Comparison of ENCODE assay signal across 8 mouse cellular contexts in the genomic region with DNA sequence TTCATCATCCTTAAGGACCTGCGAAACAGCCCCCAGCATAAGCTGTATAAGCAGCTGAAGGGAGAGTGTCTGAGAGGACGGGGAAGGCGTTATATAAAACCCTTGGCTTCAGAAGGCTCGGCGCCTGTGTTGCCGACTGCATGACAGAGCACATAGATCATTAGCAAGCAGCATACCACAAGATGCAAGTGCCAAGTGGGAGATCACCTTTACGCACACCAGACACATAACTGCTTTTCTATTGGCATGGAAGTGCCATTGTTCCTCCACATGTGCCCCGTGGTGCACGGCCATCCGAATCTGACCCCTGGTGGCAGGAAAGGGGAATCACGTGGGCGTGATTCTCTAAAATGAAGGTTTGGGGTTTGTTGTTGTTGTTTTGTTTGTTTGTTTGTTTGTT. TPM values are rescaled to one million over a fixed set of nuclear protein-coding genes. Genes with fewer than 3 reads are reported as not detected.
DNase-seq lines count a peak whose midpoint lies in the region; ATAC-seq and TF ChIP-seq lines count a peak whose summit lies in the region.

No protein-coding gene starts in this region.

- H3K27me3 ChIP-seq in Patski, result no peaks in the 10 kb centered on the region
- no peaks in the 10 kb centered on the region for H3K27me3 ChIP-seq in forebrain, embryonic 11.5 days (ENCODE audit: control insufficient read depth, insufficient read depth, low read length)
- no peaks in the 10 kb centered on the region for H3K27me3 ChIP-seq in hindbrain, embryonic 16.5 days (replicated peaks; ENCODE audit: control insufficient read depth, insufficient read depth, low read length)

- in situ Hi-C loops in Patski (cut with MboI; ENCODE audit: low pct_unique_long_range_greater_than_20kb), result no loop called here

- peak; percentile 78 for TF ChIP-seq CTCF in Patski (IDR thresholded peaks at IDR 0.05)

- no peaks in the 10 kb centered on the region for H3K9me3 ChIP-seq in forebrain, embryonic 11.5 days (ENCODE audit: control insufficient read depth, low read length)
- H3K9me3 ChIP-seq in hindbrain, embryonic 16.5 days (ENCODE audit: control insufficient read depth, low read length), result no peaks in the 10 kb centered on the region

- H3K9ac ChIP-seq in forebrain, embryonic 11.5 days (ENCODE audit: low read length), result no peak overlapping the region
- no peak overlapping the region for H3K9ac ChIP-seq in hindbrain, embryonic 16.5 days (ENCODE audit: low read depth, low read length)

- no peaks in the 10 kb centered on the region for H3K36me3 ChIP-seq in forebrain, embryonic 11.5 days (ENCODE audit: control insufficient read depth, insufficient read depth, low read length)
- H3K36me3 ChIP-seq in hindbrain, embryonic 16.5 days (ENCODE audit: control insufficient read depth, insufficient read depth, low read length), result no peaks in the 10 kb centered on the region

- CTCF ChIA-PET in Patski (lab: Charles Lee), result interaction anchor here (4.1 kb wide), 1 partner anchor 192 kb away, joined by 34 read pairs; no protein-coding TSS in a partner anchor

- H3K27ac ChIP-seq in forebrain, embryonic 11.5 days (ENCODE audit: low read depth, low read length), result no peak overlapping the region
- no peak overlapping the region for H3K27ac ChIP-seq in hindbrain, embryonic 16.5 days (ENCODE audit: low read depth, low read length)

- POLR2A ChIA-PET in Patski (lab: Charles Lee), result no interaction called here

- no peak overlapping the region for H3K4me3 ChIP-seq in forebrain, embryonic 11.5 days (ENCODE audit: low read depth, low read length)
- no peak overlapping the region for H3K4me3 ChIP-seq in hindbrain, embryonic 16.5 days (ENCODE audit: low read length)

- DNase-seq in left cerebral cortex, postnatal 4 days, result peak; percentile 44
- no peak for DNase-seq in left cerebral cortex, postnatal 36 days (ENCODE audit: low spot score in 2 of 2)
- DNase-seq in Patski (ENCODE audit: low read depth, low spot score), result no peak
- peak; percentile 61 for DNase-seq in forebrain, embryonic 11.5 days (ENCODE audit: low spot score)
- DNase-seq in lung, postnatal 4 days, result peak; percentile 31 to 49
- DNase-seq in thymus, postnatal 25 days, result peak; percentile 11
- DNase-seq in layer of hippocampus, postnatal 14 days (ENCODE audit: low spot score in 2 of 2), result no peak

- H3K4me2 ChIP-seq in forebrain, embryonic 11.5 days (ENCODE audit: low read depth, low read length, severe bottlenecking), result no peak overlapping the region
- H3K4me2 ChIP-seq in hindbrain, embryonic 16.5 days (ENCODE audit: low read length), result peak overlapping the region; percentile 38

- no peak for ATAC-seq in Patski
- ATAC-seq in forebrain, embryonic 11.5 days (replicated peaks; ENCODE audit: low FRiP score), result peak; percentile 60; the same call in 1 of the 2 replicates
- 0 out of 2 replicates have a peak, but pooled peaks have one; percentile 42 for ATAC-seq in hindbrain, embryonic 16.5 days

- no peaks in the 10 kb centered on the region for H3K4me1 ChIP-seq in forebrain, embryonic 11.5 days (replicated peaks; ENCODE audit: control insufficient read depth, insufficient read depth, low read length)
- H3K4me1 ChIP-seq in hindbrain, embryonic 16.5 days (ENCODE audit: control insufficient read depth, insufficient read depth, low read depth, low read length), result no peaks in the 10 kb centered on the region

- 37% methylated on average over 12 of the region's 12 CpGs for WGBS in forebrain, embryonic 11.5 days
- WGBS in hindbrain, embryonic 16.5 days, result 31% methylated on average over 12 of the region's 12 CpGs

- intact Hi-C loops in left cerebral cortex, postnatal 4 days (cut with DNase I), result loop anchor here (5.0 kb wide), 1 partner anchor 191 kb away; no protein-coding TSS in a partner anchor
- intact Hi-C loops in left cerebral cortex, postnatal 36 days (cut with DNase I), result loop anchor here (1.0 kb wide), 1 partner anchor 192 kb away; no protein-coding TSS in a partner anchor

RNA-seq across cellular contexts. Expression of a gene that starts 16.6 kb away (rescaled TPM):
- 10 to 100 TPM; 43.8 to 49.9 TPM for total RNA-seq in left cerebral cortex, postnatal 4 days (2021)
- 10 to 100 TPM; 33.0 to 40.7 TPM for total RNA-seq in left cerebral cortex, postnatal 36 days (2021)
- polyA plus RNA-seq in Patski (2021), result 79.0 TPM
- 6.3 and 8.0 TPM in 2 replicates for polyA plus RNA-seq in forebrain, embryonic 11.5 days (2014; fragmentation: Nextera tagmentation; extraction: Ambion mirVana)
- 30.6 and 33.0 TPM in 2 replicates for polyA plus RNA-seq in hindbrain, embryonic 16.5 days (2015; fragmentation: Nextera tagmentation; extraction: Ambion mirVana)
- 10 to 100 TPM; 90.3 to 96.4 TPM for total RNA-seq in layer of hippocampus, postnatal 14 days (2021)

RNA-seq across cellular contexts. Expression of a gene that starts 40.0 kb away (rescaled TPM):
- total RNA-seq in left cerebral cortex, postnatal 4 days (2021), result 10 to 100 TPM; 24.5 to 25.9 TPM
- total RNA-seq in left cerebral cortex, postnatal 36 days (2021), result 10 to 100 TPM; 19.5 to 21.2 TPM
- 14.7 TPM for polyA plus RNA-seq in Patski (2021)
- polyA plus RNA-seq in forebrain, embryonic 11.5 days (2014; fragmentation: Nextera tagmentation; extraction: Ambion mirVana), result 43.0 and 46.5 TPM in 2 replicates
- polyA plus RNA-seq in hindbrain, embryonic 16.5 days (2015; fragmentation: Nextera tagmentation; extraction: Ambion mirVana), result 27.0 and 32.2 TPM in 2 replicates
- total RNA-seq in layer of hippocampus, postnatal 14 days (2021), result 10 to 100 TPM; 17.8 to 19.2 TPM

RNA-seq across cellular contexts. Expression of a gene that starts 40.0 kb away (rescaled TPM):
- 10 to 100 TPM; 77.9 to 82.0 TPM for total RNA-seq in left cerebral cortex, postnatal 4 days (2021)
- 10 to 100 TPM; 48.3 to 53.0 TPM for total RNA-seq in left cerebral cortex, postnatal 36 days (2021)
- 25.6 TPM for polyA plus RNA-seq in Patski (2021)
- polyA plus RNA-seq in forebrain, embryonic 11.5 days (2014; fragmentation: Nextera tagmentation; extraction: Ambion mirVana), result 30.2 and 33.3 TPM in 2 replicates
- 62.8 and 63.9 TPM in 2 replicates for polyA plus RNA-seq in hindbrain, embryonic 16.5 days (2015; fragmentation: Nextera tagmentation; extraction: Ambion mirVana)
- total RNA-seq in layer of hippocampus, postnatal 14 days (2021), result 10 to 100 TPM; 48.6 to 49.0 TPM

RNA-seq across cellular contexts. Expression of a gene that starts 56.8 kb away (rescaled TPM):
- total RNA-seq in left cerebral cortex, postnatal 4 days (2021), result not detected
- not detected for total RNA-seq in left cerebral cortex, postnatal 36 days (2021)
- not detected for polyA plus RNA-seq in Patski (2021)
- not detected in 2 replicates for polyA plus RNA-seq in forebrain, embryonic 11.5 days (2014; fragmentation: Nextera tagmentation; extraction: Ambion mirVana)
- polyA plus RNA-seq in hindbrain, embryonic 16.5 days (2015; fragmentation: Nextera tagmentation; extraction: Ambion mirVana), result 0.32 TPM in 1 of 2 replicates, not detected in the other
- total RNA-seq in layer of hippocampus, postnatal 14 days (2021), result not detected

Comparison
In these comparisons a context has a peak if more than half of its experiments do, and no peak if none do; other contexts are left out.
1. DNase-seq: peak in left cerebral cortex, postnatal 4 days (single experiment), forebrain, embryonic 11.5 days (single experiment), lung, postnatal 4 days (2 of 2) and thymus, postnatal 25 days (single experiment); none in left cerebral cortex, postnatal 36 days (0 of 2), Patski (single experiment) and layer of hippocampus, postnatal 14 days (0 of 2).